Mouse (Mus musculus) layer of hippocampus, adult 9-10 months (tissue): ENCODE data around the gene Gm17334.
A peak's percentile ranks its signal among the peaks of the same experiment; 100 is the strongest.
"Not testable (repeated sequence)": the region's sequence is repeated elsewhere in the genome, so short reads cannot be mapped to it uniquely, and the experiment has no call there.

Experiments used
- DNase-seq: peaks from one replicate; pipeline ENCODE4 v3.0.0; 2022; ENCODE audit warnings: low spot score

The Gm17334 gene

GRCm38 (mm10) chr11:53771001-53771744 lies 1.8 kb downstream of the Gm17334 start:
- DNase-seq, result no peak

- no peak for DNase-seq
Observed at GRCm38 (mm10) chr11:53770125-53770791, 2.7 kb downstream of the Gm17334 start.

GRCm38 (mm10) chr11:53769760-53770124 lies 3.2 kb downstream of the Gm17334 start, which contains the start of gene Irf1:
TSS of gene Irf1 (plus strand) at chr11:53770014.
- DNase-seq, result peak; percentile 74

GRCm38 (mm10) chr11:53769185-53769576 lies 3.8 kb downstream of the Gm17334 start:
- DNase-seq, result no peak

DNA sequence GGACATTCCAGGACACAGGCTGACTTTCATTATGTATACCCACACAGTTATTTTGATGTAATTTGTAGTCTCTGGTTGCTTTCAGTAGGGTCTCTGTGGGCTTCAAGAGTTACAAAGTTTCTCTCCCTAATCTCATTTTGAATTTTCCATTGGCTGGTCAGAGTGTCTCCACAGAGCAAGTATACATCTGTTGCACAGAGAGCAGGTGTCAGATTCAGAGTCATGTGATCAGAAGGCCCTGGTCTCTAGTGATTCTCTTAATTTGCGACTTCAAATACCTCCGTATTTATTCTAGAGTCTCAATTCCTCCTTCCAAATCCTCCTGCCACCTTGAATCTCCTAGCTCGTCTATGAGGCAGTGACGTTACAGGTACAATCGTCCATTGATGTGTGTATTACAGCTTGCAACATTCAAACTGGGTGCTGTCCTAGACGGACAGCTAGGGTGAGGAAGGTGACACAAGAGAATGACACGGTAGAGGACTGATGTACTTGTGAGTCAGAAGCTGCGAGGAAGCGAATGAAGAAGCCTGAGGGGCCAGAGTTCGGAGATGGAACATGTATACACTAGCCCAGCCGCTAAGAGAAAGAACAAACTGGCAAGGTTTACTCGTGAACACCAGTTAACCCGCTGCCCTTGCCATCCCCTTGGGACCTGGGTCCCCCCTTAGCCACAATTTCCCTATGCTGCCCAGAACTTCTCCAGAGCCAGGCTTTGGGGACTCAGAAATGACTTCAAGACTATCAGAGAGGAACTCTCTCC lies 4.4 kb downstream of the Gm17334 start:
- no peak for DNase-seq

DNA sequence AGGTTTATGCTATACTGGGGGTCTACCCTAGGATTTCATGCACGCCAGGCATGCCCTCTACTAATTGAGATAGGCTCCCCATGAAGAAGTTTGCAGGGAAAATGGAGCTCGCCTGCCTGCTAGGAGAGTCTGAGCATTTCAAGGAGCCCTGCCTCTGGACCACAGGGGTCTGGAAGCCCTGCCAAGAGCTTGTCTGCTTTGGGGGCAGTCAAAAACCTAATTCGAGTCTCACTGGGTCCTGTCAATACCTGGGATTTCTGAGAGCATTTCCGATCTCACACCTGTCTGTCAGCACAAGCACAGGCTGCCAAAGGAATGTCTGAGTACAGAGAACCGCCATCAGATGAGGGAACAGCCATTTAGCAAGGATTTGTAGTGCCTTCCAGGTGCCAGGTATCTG lies 8.4 kb downstream of the Gm17334 start:
- no peak for DNase-seq

GRCm38 (mm10) chr11:53763496-53764140 lies 9.4 kb downstream of the Gm17334 start:
- DNase-seq, result peak; percentile 72

DNA sequence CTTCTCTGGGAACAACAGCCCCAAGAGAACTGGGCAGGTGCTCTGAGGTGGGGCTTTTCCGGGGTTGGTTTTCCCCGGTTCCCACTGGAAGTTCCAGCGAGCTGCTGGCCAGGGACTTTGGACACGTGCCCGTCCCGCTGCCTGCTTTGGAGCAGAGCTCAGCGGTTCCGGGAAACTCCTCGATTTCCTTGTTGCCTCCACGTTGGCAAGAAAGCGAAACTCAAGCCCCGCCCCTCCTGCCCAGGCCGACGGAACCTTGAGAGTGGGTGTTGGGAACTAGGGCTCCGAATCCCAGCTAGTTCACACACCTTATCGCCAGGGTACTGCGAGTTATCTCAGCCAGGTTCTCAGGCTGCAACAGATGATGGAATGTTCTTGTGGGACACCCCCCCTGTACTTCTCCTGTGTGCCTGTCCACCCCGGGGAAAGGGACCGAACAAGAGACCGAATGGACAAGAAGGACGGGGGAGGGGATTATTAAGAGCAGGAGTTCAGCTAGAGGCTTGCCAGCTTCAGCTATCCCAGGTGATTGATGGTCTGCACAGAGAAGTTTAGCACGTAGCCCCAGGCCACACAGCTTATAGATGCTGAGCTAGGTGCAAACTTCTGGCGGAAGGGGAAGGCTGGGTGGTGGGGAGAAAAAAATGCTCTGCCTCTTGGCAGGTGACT lies 10.0 kb downstream of the Gm17334 start:
- DNase-seq, result no peak

DNA sequence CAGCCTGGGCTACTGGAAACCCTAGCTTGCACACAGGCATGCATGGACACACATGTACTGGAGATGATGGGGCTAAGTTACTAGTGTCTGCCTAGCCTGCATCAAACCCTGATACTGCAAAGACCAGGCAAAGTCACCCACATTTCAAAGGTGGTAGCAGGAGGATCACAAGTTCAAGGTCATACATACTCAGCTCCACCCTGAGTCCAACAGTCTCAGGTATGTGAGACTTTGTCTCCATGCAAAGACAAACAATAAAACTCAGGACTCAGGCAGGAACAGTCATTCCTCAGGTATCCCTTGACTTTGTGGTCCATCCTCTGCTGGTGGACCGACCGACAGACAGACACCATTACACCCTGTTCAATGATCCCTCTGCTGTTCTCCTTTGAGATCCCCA lies 10.6 kb downstream of the Gm17334 start:
- DNase-seq, result no peak

DNA sequence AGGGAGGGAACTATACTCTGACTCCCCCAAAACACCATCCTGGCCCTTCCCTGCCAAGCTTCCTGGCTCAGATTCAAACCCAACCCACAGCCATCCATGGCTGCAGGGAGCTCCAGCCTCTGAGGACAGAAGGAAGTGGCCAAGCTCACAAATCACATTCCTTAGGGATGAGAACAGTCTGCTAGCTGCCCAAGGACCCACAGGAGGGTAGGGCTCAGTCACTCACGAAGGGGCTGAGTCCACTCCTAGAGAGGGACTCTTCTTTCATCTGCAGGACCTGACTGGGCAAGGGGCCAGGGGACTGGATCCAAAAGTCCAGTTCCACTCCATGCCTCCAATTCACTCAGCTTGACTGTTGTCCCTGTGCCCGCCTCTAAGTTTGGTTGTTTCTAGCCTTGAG lies 11.2 kb downstream of the Gm17334 start:
- no peak for DNase-seq

DNA sequence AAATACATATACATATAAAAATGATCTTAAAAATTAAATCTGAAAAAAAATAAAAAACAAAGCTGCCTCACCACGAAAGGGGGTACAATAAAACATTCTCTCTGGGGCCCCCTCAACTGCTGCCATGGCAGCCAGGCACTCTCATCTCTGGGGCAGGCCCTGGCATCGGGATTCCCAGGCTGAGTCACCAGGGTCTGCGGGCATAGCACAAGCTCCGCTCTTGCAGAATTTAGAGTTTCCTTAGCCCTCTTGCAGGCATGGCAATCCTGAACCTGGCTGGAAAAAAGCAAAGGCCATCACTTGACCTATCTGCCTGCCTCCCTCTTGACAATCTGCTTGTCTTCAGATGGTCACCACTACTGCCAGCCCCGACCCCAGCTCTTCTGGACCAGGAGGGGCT lies 11.7 kb downstream of the Gm17334 start:
- DNase-seq, result no peak

DNA sequence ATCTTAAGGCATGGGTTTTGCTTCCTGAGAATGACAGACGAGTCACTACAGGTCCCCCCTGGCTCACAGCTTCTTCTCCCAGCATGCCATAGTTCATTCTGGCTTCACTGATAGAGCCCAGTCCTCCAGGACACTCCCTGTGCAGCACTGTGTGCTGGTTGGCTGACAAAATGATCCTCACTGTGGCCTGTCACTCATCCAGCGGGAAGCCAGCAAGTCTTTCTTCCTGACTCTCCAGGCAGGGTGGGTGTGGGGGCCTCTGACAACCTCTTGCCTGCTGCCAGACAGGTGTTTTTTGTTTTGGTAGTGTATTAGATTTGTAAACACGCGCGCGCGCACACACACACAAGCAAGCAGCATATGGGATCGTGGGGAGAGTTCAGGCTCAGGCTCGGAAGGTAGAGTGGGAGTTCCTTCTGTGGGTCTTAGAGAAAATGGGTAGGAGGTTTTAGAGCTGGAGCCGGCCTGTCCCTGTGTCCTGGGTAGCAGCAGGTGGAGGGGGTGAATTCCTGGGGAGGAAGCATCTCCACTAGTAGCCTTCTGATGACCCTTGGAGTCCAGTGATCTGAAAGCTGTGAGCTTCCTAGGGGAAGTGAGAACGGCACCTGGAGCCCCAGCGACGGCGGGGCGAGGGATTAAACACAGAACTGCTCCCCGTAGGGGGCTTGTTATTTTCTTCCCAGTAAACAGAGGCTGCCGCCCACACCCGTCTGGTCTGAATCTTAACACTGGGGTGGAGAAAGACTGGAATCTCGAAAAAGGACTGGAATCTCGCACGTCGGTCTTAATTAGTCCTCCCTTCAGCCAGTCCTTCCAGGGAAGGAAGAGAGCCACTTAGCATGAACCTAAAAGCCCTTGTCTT lies 13.2 kb downstream of the Gm17334 start:
- DNase-seq, result no peak

GRCm38 (mm10) chr11:53758791-53759351 lies 14.1 kb downstream of the Gm17334 start:
- no peak for DNase-seq

- DNase-seq, result not testable (repeated sequence)
Observed at GRCm38 (mm10) chr11:53758033-53758432, 15.0 kb downstream of the Gm17334 start.

GRCm38 (mm10) chr11:53757612-53758011 lies 15.4 kb downstream of the Gm17334 start:
- no peak for DNase-seq

DNA sequence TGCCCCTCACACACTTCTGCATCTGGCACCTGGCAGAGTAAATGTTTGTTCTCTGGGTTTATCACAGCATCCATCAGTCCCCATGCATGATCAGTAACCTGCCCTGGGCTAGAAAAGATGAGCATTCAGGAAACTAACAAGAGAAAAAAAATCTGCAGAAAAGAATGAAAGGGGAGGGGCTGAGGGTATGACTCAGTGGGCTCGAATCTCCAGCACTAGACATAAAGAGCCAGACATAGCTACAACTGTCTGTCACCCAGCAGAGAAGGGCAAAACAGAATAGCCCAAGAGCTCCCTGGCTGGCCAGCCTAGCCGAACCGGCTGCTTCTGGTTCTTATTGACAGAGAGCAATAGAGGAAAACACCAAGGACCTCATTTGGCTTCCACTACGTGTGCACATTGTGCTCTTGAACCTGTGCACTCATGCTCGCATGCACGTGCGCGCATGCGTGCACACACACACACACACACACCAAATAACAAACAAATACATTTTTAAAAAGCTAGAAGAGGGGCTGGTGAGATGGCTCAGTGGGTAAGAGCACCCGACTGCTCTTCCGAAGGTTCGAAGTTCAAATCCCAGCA lies 17.9 kb downstream of the Gm17334 start:
- DNase-seq, result no peak

DNA sequence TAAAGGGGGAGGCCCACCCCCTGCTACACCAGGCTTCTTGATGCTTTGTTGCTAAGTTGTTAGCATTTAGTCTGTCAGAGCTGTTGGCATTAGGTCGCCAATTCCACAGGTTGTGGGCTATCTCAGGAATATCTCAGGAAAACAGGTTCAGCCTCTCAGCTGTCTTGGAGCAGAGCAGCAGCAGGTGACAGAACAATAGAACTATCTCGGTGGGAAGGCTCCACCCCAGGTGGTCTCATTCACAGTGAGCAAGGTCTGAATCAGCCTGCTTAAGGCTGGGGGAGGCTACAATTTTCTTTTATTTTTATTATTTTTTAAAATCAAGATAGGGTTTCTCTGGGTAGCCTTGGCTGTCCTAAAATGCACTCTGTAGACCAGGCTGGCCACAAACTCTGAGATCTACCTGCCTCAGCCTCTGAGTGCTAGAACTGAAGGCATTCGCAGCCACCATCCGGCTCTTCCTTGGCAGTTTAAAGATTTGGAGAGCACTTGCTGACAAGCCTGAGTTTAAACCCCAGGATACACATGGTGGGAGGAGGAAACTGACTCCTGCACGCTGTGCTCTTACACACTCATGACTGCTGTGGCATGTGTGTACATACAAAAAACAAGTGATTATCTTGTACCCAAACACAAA lies 23.2 kb downstream of the Gm17334 start:
- no peak for DNase-seq

- no peak for DNase-seq
Observed at GRCm38 (mm10) chr11:53749306-53749705, 23.7 kb downstream of the Gm17334 start.

DNA sequence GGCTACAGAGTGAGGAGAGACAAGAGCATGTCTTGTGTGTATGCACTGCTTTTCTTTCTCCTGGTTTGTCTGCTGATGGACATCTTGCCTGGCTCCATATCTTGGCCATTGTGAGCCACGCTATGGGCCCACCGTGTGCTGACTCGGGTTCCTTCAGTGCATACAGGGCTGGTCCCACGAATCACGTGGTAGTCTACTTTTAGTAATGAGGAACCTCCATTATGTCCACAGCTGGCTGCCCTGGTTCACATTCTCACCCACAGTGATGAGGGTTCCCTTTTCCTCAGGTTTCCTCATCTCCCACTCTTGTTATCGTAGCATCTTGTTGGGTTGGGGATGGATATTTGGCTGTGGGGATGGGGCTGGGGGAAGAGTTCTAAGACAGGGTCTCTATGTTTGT lies 24.4 kb downstream of the Gm17334 start:
- no peak for DNase-seq

DNA sequence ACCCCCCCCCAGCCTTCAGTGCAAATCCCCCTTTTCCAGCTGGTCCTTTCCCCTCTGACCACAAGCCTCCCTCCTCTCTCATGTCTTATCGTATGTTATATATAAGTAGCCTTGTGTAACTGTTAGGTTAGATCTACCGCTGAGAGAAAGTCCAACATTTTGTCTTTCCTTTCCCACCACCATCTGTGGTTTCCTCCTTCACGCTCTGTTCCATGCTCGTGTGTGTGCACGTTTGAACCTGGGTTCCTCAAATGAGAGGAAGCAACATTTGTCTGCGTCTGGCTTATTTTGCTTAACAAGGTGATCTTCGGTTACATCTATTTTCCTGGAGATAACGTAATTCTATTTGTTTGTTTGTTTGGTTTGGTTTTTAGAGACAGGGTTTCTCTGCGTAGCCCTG lies 25.0 kb downstream of the Gm17334 start:
- DNase-seq, result no peak
